Mouse (Mus musculus) spleen, adult 18-20 months (tissue): ENCODE measurements around the gene B3gntl1.
"Not testable (repeated sequence)": the region's sequence is repeated elsewhere in the genome, so short reads cannot be mapped to it uniquely, and the experiment has no call there.

ENCODE experiments used
- DNase-seq, 2 experiments: peaks; one replicate each; pipeline ENCODE4 v3.0.0; 2022; ENCODE audit warnings: mixed read lengths in 2 of 2

The B3gntl1 gene

GRCm38 (mm10) chr11:121683243-121683642 is 10.3 kb upstream of the B3gntl1 start:
- no peak for DNase-seq

- DNase-seq: peak in 1 of 2 experiments; percentile 24
Observed at GRCm38 (mm10) chr11:121680750-121681149, 7.8 kb upstream of the B3gntl1 start.

- DNase-seq: no peak
Observed at GRCm38 (mm10) chr11:121679581-121679980, 6.6 kb upstream of the B3gntl1 start.

GRCm38 (mm10) chr11:121676836-121677235 is 3.9 kb upstream of the B3gntl1 start:
- DNase-seq: no peak

- no peak for DNase-seq
Observed at GRCm38 (mm10) chr11:121673629-121674028, 676 bp upstream of the B3gntl1 start.

- DNase-seq: no peak
Observed at GRCm38 (mm10) chr11:121672312-121672989, 502 bp downstream of the B3gntl1 start.

GRCm38 (mm10) chr11:121670926-121671325 is 2.0 kb downstream of the B3gntl1 start:
- no peak for DNase-seq

GRCm38 (mm10) chr11:121668776-121669175 is 4.2 kb downstream of the B3gntl1 start:
- no peak for DNase-seq

- no peak for DNase-seq
Observed at GRCm38 (mm10) chr11:121667541-121667940, 5.4 kb downstream of the B3gntl1 start.

- DNase-seq: no peak
Observed at GRCm38 (mm10) chr11:121661116-121661515, 11.8 kb downstream of the B3gntl1 start.

GRCm38 (mm10) chr11:121660604-121661003 is 12.3 kb downstream of the B3gntl1 start:
- not testable (repeated sequence) for DNase-seq

- DNase-seq: no peak
Observed at GRCm38 (mm10) chr11:121658151-121658550, 14.8 kb downstream of the B3gntl1 start.

- no peak for DNase-seq
Observed at GRCm38 (mm10) chr11:121655807-121656511, 17.0 kb downstream of the B3gntl1 start.

GRCm38 (mm10) chr11:121655166-121655806 is 17.7 kb downstream of the B3gntl1 start:
- DNase-seq: no peak

GRCm38 (mm10) chr11:121654406-121654945 is 18.5 kb downstream of the B3gntl1 start:
- no peak for DNase-seq

GRCm38 (mm10) chr11:121653631-121654030 is 19.3 kb downstream of the B3gntl1 start:
- no peak for DNase-seq

- DNase-seq: peak; percentile 18 to 61
Observed at GRCm38 (mm10) chr11:121652547-121653305, 20.2 kb downstream of the B3gntl1 start.

GRCm38 (mm10) chr11:121651983-121652382 is 21.0 kb downstream of the B3gntl1 start:
- DNase-seq: no peak

- DNase-seq: no peak
Observed at GRCm38 (mm10) chr11:121651556-121651955, 21.4 kb downstream of the B3gntl1 start.

- no peak for DNase-seq
Observed at GRCm38 (mm10) chr11:121650668-121651067, 22.3 kb downstream of the B3gntl1 start.

GRCm38 (mm10) chr11:121649900-121650299 is 23.1 kb downstream of the B3gntl1 start:
- no peak for DNase-seq

- no peak for DNase-seq
Observed at GRCm38 (mm10) chr11:121648166-121648565, 24.8 kb downstream of the B3gntl1 start.

GRCm38 (mm10) chr11:121647321-121647720 is 25.6 kb downstream of the B3gntl1 start:
- DNase-seq: no peak
